25 mouse cellular contexts compared by ENCODE assay signal in the genomic region with DNA sequence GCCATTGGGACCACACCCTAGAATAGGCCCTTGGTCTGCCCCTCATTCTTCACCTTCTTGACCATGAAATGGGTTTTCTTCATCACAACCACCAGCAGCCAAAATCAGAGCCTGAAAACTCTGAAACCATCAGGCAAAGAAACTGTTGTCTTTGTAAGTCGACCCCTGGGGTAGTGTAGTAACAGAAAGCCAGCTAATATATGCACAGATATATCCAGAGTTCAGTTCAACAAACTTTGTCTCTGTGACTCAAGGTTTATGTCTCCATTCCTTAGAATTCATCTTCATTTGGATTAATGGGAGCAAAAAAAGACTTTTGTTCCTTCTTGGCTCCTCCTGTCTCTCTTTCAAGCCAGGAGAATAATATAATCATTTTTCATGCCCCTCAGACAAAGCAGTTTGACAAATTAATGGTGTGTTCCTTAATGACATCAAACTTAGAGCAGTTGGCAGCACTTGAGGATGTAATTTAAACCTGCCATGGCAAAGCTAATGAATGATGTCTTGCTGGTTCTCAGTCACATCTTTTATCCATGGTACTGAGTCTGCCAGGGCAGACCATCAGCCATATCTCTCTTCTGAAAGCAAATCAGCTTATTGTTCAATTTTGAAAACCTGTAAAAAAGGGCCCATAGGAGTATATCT. TPM values are rescaled to one million over a fixed set of nuclear protein-coding genes. Genes with fewer than 3 reads are reported as not detected.
A peak's percentile ranks its signal among the peaks of the same experiment; 100 is the strongest.
DNase-seq lines count a peak whose midpoint lies in the region; ATAC-seq and TF ChIP-seq lines count a peak whose summit lies in the region.
"Had no signal": no experiment of that assay in that cellular context is flagged by ENCODE, and none has a peak within 500 bp of the region (broad histone marks: within the 10 kb centered on the region; RNA-seq: fewer than 3 reads in every experiment).

No protein-coding gene starts in this region.

- no peaks in the 10 kb centered on the region for H3K9me3 ChIP-seq in heart, embryonic 12.5 days (replicated peaks)
- no peaks in the 10 kb centered on the region for H3K9me3 ChIP-seq in hindbrain, embryonic 14.5 days (ENCODE audit: control insufficient read depth, low read length)
- H3K9me3 ChIP-seq in neural tube, embryonic 13.5 days, result no peaks in the 10 kb centered on the region
- H3K9me3 ChIP-seq in embryonic facial prominence, embryonic 10.5 days, result no peaks in the 10 kb centered on the region
- H3K9me3 ChIP-seq: kidney, embryonic 15.5 days; midbrain, embryonic 10.5 days; stomach, embryonic 15.5 days had no signal

- TF ChIP-seq CTCF in brain, embryonic 14.5 days (IDR thresholded peaks at IDR 0.05; ENCODE audit: borderline replicate concordance, extremely low read depth, insufficient read depth, insufficient read length), result no peak

- no peak overlapping the region for H3K4me3 ChIP-seq in heart, embryonic 12.5 days
- no peak overlapping the region for H3K4me3 ChIP-seq in hindbrain, embryonic 14.5 days (replicated peaks; ENCODE audit: low read length)
- no peak overlapping the region for H3K4me3 ChIP-seq in neural tube, embryonic 13.5 days
- no peak overlapping the region for H3K4me3 ChIP-seq in embryonic facial prominence, embryonic 10.5 days
- H3K4me3 ChIP-seq: kidney, embryonic 15.5 days; midbrain, embryonic 10.5 days; stomach, embryonic 15.5 days had no signal

- no peak overlapping the region for H3K9ac ChIP-seq in heart, embryonic 12.5 days
- H3K9ac ChIP-seq in hindbrain, embryonic 14.5 days, result no peak overlapping the region
- H3K9ac ChIP-seq in neural tube, embryonic 13.5 days, result no peak overlapping the region
- H3K9ac ChIP-seq: kidney, embryonic 15.5 days; stomach, embryonic 15.5 days had no signal

- no peak overlapping the region for H3K27ac ChIP-seq in heart, embryonic 12.5 days (ENCODE audit: poor library complexity, severe bottlenecking)
- H3K27ac ChIP-seq in hindbrain, embryonic 14.5 days, result no peak overlapping the region
- 0 out of 2 replicates have a peak overlapping the region, but pooled peaks have one; percentile 18 for H3K27ac ChIP-seq in neural tube, embryonic 13.5 days (replicated peaks)
- H3K27ac ChIP-seq in embryonic facial prominence, embryonic 10.5 days (replicated peaks), result no peak overlapping the region
- H3K27ac ChIP-seq: kidney, embryonic 15.5 days; macrophage; midbrain, embryonic 10.5 days; stomach, embryonic 15.5 days had no signal

- 49% methylated on average over 1 of the region's 1 CpGs for WGBS in heart, embryonic 12.5 days
- WGBS in hindbrain, embryonic 14.5 days, result 42% methylated on average over 1 of the region's 1 CpGs
- WGBS in neural tube, embryonic 13.5 days, result 28% methylated on average over 1 of the region's 1 CpGs
- 61% methylated on average over 1 of the region's 1 CpGs for WGBS in embryonic facial prominence, embryonic 10.5 days

- ATAC-seq in heart, embryonic 12.5 days (ENCODE audit: insufficient number of reproducible peaks, low FRiP score), result no peak
- ATAC-seq in hindbrain, embryonic 14.5 days (ENCODE audit: low FRiP score), result peak; percentile 53; the same call in 1 of the 2 replicates
- peak; percentile 88 for ATAC-seq in neural tube, embryonic 13.5 days (ENCODE audit: low read depth)
- ATAC-seq: intestine, postnatal 0 days had no signal

- H3K27me3 ChIP-seq in heart, embryonic 12.5 days (replicated peaks), result no peaks in the 10 kb centered on the region
- no peaks in the 10 kb centered on the region for H3K27me3 ChIP-seq in hindbrain, embryonic 14.5 days (ENCODE audit: control insufficient read depth, insufficient read depth, low read length)
- no peaks in the 10 kb centered on the region for H3K27me3 ChIP-seq in neural tube, embryonic 13.5 days
- H3K27me3 ChIP-seq in embryonic facial prominence, embryonic 10.5 days (replicated peaks; ENCODE audit: low read depth, poor library complexity, severe bottlenecking), result no peaks in the 10 kb centered on the region
- H3K27me3 ChIP-seq: kidney, embryonic 15.5 days; stomach, embryonic 15.5 days had no signal

- TF ChIP-seq POLR2A in brain, embryonic 14.5 days (IDR thresholded peaks at IDR 0.05; ENCODE audit: borderline replicate concordance, extremely low read depth, insufficient read depth, insufficient read length, poor library complexity, severe bottlenecking), result no peak

- H3K4me1 ChIP-seq in heart, embryonic 12.5 days (replicated peaks), result no peaks in the 10 kb centered on the region
- no peaks in the 10 kb centered on the region for H3K4me1 ChIP-seq in hindbrain, embryonic 14.5 days (replicated peaks; ENCODE audit: control insufficient read depth, insufficient read depth, low read length)
- H3K4me1 ChIP-seq in neural tube, embryonic 13.5 days (replicated peaks), result peaks cover 23% of the 10 kb centered on the region
- no peaks in the 10 kb centered on the region for H3K4me1 ChIP-seq in embryonic facial prominence, embryonic 10.5 days
- H3K4me1 ChIP-seq: kidney, embryonic 15.5 days; midbrain, embryonic 10.5 days; stomach, embryonic 15.5 days had no signal

- H3K4me2 ChIP-seq in heart, embryonic 12.5 days, result no peak overlapping the region
- no peak overlapping the region for H3K4me2 ChIP-seq in hindbrain, embryonic 14.5 days (replicated peaks)
- H3K4me2 ChIP-seq in neural tube, embryonic 13.5 days, result no peak overlapping the region
- H3K4me2 ChIP-seq: heart, embryonic 11.5 days; kidney, embryonic 15.5 days; stomach, embryonic 15.5 days had no signal

- no peaks in the 10 kb centered on the region for H3K36me3 ChIP-seq in heart, embryonic 12.5 days
- H3K36me3 ChIP-seq in hindbrain, embryonic 14.5 days (replicated peaks; ENCODE audit: control insufficient read depth, insufficient read depth), result no peaks in the 10 kb centered on the region
- H3K36me3 ChIP-seq in neural tube, embryonic 13.5 days, result no peaks in the 10 kb centered on the region
- H3K36me3 ChIP-seq in embryonic facial prominence, embryonic 10.5 days (replicated peaks), result no peaks in the 10 kb centered on the region
- H3K36me3 ChIP-seq: kidney, embryonic 15.5 days; midbrain, embryonic 10.5 days; stomach, embryonic 15.5 days had no signal

- peak; percentile 52 for DNase-seq in heart, adult 11 months
- DNase-seq in brain, embryonic 14.5 days (ENCODE audit: low read depth), result peak; percentile 61
- DNase-seq in hindbrain, embryonic 14.5 days (ENCODE audit: low spot score), result peak; percentile 56
- DNase-seq in left cerebral cortex, adult 18-20 months (ENCODE audit: low spot score in 2 of 2), result no peak
- no peak for DNase-seq in embryonic facial prominence, embryonic 10.5 days (ENCODE audit: low spot score)
- DNase-seq: adrenal gland, adult 2 months; cerebellum, adult 18-20 months; cerebellum, postnatal 14 days; embryo, embryonic 11 days; gastrocnemius, postnatal 10 days; heart, postnatal 10 days; layer of hippocampus, adult 9-11 months; right cerebral cortex, adult 18-20 months; thymus, postnatal 25 days had no signal

RNA-seq across cellular contexts. Expression of a gene that starts 38.3 kb away (rescaled TPM):
- polyA plus RNA-seq in heart, embryonic 12.5 days (2016; fragmentation: Nextera tagmentation; extraction: Ambion mirVana), result 0.36 and 0.38 TPM in 2 replicates
- polyA plus RNA-seq in brain, embryonic 14.5 days (2012; rRNA removed), result 0.04 and 0.07 TPM in 2 replicates
- 0.24 and 0.27 TPM in 2 replicates for polyA plus RNA-seq in hindbrain, embryonic 14.5 days (2014; fragmentation: Nextera tagmentation; extraction: Ambion mirVana)
- 0.11 and 0.13 TPM in 2 replicates for polyA plus RNA-seq in neural tube, embryonic 13.5 days (2015; fragmentation: Nextera tagmentation; extraction: Ambion mirVana)
- total RNA-seq in left cerebral cortex, adult 18-20 months (2021), result under 1 TPM; 0.19 to 0.30 TPM
- polyA plus RNA-seq in embryonic facial prominence, embryonic 10.5 days (2016; fragmentation: Nextera tagmentation; extraction: Ambion mirVana), result not detected in 2 replicates
- total RNA-seq: adrenal gland, adult 2 months; gastrocnemius, postnatal 10 days; granulocyte monocyte progenitor cell, adult 5-6 weeks had no signal
- polyA plus RNA-seq: adrenal gland, adult 2 months; C2C12; liver, adult 2 months; macrophage; midbrain, embryonic 10.5 days had no signal

Comparison
In these comparisons a context has a peak if more than half of its experiments do, and no peak if none do; other contexts are left out.
1. DNase-seq: peak in heart, adult 11 months (single experiment), brain, embryonic 14.5 days (single experiment) and hindbrain, embryonic 14.5 days (single experiment); none in left cerebral cortex, adult 18-20 months (0 of 2) and embryonic facial prominence, embryonic 10.5 days (single experiment).